Mouse (Mus musculus): Measurements from ENCODE around the gene Olfr90. TPM values are rescaled to one million over a fixed set of nuclear protein-coding genes. Genes with fewer than 3 reads are reported as not detected.

Gene Olfr90
- total RNA-seq, 2 experiments from 2014 or later: not detected

DNA sequence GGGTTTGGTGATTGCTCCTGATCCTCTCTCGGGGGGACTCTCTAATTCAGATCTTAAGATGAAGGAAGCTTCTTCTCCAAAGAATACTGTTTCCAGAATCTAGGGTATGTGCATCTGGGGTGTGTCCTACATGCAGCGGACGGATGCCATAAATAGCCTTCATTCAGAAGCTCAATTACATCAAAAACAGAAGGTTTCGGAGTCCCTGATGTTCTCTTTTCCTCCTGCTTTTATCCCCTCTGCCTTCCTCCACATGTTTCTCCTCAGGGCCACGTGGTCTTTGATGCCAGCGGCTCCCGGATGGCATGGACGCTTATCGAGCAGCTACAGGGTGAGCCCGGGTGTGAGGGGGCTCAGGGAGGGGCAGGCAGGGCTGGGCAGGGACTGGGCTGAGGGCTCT, 25.2 kb downstream of the Olfr90 start:
- ATAC-seq (replicated peaks; ENCODE audit: poor library complexity, severe bottlenecking): no peak

DNA sequence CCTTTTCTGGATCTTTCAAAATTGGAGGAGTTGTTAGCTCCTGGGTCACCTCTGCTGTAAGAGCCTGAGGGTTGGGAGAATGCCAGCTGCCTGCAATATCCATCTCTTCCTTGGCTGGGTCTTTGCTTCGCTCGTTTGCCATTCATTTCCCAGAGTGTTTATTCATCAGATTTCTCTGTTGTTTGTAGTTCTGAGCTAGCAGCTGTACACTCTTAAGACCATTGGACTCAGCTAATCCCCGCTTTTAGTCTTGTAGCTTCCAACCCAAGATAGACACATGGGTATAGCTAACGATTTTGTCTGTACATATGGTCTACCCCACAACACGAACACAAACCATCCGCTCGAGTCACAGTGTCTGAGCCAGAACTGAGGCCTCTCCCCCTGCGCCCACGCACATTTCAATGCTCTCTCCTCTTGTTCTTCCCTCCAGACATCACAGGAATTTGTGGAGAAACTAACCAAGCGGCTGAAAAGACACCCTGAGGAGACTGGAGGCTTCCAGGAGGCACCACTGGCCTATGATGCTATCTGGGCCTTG, 26.1 kb downstream of the Olfr90 start:
- ATAC-seq (replicated peaks; ENCODE audit: poor library complexity, severe bottlenecking): no peak

DNA sequence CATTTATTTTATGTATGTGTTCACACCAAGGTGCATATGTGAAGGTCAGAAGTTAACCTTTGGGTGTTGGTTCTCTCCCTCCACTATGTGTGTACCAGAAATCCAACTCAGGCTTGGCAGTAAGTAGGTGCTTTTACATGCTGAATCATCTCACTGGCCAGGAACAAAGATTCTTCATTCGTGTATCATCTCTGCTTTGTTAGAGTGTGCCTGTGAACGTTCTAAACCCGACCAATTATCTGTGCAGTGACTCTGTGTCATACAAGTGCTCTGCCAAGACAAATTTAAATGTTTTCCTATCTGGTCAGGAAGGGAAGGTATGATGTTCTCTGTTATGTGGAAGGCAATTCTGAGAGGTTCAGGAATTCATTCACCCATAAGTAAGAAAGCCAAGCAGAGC, 26.9 kb downstream of the Olfr90 start:
- no peak for ATAC-seq (replicated peaks; ENCODE audit: poor library complexity, severe bottlenecking)

DNA sequence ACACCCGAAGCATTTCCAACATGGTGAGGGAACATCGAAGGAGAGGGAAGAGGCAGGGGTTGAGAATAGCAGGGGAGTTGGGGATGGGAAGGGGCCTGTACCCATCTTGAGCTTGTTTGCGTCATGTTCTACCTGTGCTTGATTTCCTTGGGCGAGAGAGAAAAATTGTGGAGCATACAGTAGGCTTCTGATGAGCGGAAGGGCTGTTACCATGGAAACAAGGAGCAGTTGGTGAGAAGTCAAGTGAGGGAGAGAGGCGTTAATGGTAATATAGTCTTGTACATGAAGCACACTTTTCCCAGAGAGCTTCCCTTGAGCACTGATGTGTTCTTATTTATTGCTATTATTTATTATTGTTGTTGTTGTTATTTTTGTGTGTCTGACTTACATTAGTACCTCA, 31.3 kb downstream of the Olfr90 start:
- no peak for ATAC-seq (replicated peaks; ENCODE audit: poor library complexity, severe bottlenecking)

DNA sequence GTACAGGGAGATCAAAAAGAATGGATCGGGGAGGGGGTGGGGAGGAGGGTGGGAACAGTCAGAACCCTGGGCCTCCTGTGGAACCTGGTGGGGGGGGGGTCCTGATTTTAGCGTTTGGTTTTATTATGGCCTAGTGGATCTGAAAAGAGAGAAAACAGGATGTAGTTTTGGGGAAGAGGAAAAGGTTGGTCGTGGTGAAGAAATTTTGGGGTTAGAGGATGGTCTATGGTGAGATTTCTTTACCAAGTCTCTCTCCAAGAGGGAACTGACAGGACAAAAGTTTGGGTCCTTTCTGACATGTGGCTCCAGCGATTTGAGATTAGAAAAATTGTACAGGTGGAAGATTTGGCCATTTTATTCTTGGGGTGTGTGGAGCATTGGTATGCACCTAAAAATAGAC, 36.6 kb downstream of the Olfr90 start:
- ATAC-seq (replicated peaks; ENCODE audit: poor library complexity, severe bottlenecking): peak; percentile 53

DNA sequence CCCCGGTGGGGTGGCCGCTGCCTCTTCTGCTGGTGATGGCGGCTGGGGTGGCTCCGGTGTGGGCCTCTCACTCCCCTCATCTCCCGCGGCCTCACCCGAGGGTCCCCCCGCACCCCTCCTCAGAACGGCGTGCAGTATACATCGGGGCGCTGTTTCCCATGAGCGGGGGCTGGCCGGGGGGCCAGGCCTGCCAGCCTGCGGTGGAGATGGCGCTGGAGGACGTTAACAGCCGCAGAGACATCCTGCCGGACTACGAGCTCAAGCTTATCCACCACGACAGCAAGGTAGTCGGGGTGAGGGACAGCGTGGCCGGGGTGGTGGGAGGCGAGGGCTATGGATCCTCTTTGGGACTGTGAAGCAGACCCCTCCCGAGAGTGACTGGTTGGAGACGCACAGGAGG, 37.4 kb downstream of the Olfr90 start:
- ATAC-seq (replicated peaks; ENCODE audit: poor library complexity, severe bottlenecking): no peak

DNA sequence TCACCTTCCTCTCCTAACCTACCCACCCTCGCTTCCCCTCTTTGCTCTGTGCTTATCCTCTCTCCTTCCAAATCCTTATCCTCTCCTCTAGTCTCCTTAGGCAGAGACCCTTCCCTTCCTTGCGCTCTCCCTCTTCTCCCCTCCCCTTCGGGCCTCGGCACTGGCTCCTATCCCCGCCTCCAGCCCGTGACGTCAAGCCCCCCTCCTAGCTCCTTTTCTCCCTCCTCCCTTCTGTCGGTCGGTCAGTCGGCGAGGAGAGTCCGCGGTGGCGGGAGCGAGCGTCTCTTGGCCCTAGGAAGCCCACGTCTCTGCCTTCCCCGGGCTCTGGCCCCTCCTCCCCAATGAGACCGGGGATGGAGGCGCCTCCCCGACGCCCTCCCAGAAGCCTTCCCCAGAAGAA, 37.9 kb downstream of the Olfr90 start:
- ATAC-seq (replicated peaks; ENCODE audit: poor library complexity, severe bottlenecking): peak; percentile 6; the same call in 1 of the 2 replicates

DNA sequence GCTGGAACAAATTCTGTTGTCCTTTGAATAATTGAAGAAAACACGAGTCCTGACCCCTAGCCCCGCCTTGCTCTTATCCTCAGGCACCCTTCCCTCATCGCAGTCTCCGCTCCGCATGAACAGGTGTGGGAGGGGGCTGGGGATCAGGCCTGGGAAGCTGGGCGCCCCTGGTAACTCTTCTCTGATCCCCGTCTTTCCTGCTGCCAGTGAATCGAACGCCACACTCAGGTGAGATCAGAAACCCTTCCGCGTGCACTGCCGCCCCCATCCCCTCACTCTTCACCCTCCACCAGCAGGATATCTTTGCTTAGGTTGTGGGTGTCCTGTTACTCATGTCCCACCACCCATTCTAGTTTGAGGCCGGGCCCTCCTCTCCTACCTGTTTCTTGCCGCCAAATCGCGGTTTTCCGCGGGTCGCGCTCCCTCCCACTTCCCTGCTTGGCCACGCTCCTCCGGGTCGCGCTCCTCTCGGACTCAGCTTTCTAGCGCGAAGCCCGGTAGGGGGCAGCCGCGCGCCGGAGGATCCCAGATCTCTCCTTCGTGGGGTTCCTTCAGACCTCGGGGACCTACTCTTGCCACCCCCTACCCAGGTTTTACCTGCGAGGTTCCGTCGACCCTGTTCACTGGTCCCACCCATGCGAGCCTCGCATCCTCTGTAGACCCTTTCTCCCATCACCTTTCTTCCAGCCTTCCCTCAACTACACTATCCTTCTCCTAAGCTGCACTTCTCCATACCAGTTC, 38.6 kb downstream of the Olfr90 start:
- ATAC-seq (replicated peaks; ENCODE audit: poor library complexity, severe bottlenecking): peak; percentile 18

DNA sequence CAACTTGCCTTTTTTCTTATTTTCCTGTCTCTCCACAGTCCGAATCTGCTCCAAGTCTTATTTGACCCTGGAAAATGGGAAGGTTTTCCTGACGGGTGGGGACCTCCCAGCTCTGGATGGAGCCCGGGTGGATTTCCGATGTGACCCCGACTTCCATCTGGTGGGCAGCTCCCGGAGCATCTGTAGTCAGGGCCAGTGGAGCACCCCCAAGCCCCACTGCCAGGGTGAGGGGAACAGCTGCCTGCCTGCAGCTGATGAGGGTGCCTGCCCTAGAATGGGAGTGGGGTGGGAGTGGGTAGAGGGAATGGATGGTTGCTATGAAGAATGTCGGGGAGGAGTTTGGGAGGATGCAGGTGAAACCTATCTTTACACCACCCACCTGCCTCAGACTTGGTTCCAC, 39.9 kb downstream of the Olfr90 start:
- no peak for ATAC-seq (replicated peaks; ENCODE audit: poor library complexity, severe bottlenecking)

DNA sequence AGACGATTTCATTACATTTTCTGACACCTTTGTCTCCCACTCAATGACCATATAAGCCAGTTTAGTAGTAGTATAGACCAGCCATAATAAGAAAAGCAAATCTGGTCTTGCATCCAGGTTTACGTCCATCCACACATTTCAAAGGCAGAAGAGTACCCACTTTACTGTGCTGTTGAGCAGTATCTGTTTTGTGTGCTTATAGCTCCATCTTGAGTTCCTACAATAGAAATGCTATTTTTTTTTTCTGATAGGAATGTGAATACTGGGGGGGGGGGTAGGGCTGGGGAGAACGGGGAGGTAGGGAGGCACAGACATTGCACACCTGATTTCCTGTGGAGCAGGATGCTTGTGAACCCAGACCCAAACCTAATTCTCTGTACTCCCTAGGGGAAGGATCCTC, 40.3 kb downstream of the Olfr90 start:
- ATAC-seq (replicated peaks; ENCODE audit: poor library complexity, severe bottlenecking): no peak

DNA sequence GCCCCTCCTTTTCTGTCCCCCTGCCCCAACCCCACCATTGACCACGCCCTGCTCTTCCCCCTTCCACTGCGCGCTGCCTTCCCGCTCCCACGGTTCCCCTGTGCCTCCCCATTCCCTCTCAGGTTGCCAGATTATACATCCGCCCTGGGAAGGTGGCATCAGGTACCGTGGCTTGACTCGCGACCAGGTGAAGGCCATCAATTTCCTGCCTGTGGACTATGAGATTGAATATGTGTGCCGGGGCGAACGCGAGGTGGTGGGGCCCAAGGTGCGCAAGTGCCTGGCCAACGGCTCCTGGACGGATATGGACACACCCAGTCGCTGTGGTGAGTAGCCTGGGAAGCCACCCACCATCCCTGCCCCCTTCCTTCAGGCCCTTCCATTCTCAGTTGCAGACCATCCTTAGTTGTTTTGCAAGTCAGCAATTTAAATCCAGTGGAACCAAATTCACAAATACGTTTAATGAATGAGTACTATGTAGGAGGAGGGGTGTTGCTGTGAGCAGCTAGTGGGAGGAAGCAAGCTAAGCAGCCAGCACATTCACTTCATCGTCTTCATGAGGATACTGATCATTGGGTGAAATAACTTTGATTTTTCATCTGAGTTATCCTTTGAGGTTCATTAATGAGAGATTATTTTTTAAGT, 40.8 kb downstream of the Olfr90 start:
- ATAC-seq (replicated peaks; ENCODE audit: poor library complexity, severe bottlenecking): no peak

DNA sequence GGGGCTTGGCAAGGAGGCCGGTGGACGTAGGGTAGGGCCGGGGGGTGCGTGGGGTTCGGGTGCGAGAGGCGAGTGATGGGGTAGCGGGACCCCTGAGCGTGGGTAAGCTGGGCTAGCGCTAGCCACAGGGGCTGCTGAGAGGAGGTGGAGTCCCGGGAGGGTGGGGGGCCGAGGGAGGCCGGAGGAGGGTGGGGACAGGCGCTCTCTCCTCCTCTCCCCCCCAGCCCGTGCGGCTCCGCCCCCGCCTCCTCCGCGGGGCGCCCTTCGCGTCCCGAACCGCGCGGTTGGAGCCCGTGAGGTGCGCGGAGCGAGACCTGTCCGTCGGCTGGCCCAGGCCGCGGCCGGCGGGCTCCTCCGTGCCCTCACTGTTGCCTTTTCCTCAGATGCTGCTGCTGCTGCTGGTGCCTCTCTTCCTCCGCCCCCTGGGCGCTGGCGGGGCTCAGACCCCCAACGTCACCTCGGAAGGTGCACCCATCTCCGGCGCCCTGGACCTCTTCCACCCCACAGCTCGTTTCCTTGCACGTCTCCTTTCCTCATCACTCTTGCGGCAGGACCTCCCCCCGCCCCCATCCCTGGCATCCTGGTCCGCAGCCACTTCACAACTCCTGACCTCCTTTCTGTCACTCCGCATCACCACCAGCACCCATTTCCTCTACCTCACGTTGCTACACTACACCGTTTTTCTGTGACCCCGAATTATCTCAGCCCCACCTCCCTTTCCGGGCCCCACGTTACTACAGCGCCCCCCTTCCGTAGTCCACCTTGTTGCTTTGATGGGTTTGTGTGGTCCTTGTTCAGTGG, 41.8 kb downstream of the Olfr90 start:
- ATAC-seq (replicated peaks; ENCODE audit: poor library complexity, severe bottlenecking): peak; percentile 40

DNA sequence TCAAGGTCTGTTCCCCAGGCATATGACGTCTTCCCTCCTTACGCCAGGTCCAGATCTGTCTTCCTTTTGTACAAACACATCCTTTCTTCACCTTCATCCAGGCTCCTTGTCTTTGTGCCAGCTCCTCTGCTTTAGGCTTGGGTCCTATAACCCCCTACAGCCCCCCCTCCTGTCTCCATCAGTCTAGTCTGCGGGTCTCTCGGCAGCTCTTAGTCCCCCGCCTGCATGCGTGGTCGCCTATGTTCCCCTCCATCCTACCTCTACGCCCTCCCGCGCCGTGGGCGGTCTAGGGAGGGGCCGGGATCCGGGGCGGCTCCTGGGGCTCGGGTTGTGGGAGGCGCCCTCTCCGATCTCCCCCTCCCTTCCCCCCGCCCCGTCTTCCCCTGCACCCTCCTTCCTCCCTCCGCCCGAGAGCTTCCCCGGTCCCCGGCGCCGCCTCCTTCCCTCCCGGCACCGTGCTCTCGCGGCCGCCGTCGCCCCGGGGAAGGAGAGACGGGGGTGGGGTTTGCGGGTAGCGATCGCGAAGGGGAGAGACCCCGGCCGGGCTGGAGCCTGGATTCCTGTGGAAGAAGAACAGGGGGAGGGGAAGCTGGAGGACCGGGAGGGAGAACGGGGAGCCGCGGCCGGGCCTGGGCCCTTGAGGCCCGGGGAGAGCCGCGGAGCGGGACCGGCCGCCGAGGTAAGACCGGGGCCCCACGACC, 42.5 kb downstream of the Olfr90 start, which contains the start of gene Gabbr1:
Gene Gabbr1, plus strand, starts transcription at position 356 of the 701 bp plus-strand sequence.
- peak; percentile 36 for ATAC-seq (replicated peaks; ENCODE audit: poor library complexity, severe bottlenecking)

DNA sequence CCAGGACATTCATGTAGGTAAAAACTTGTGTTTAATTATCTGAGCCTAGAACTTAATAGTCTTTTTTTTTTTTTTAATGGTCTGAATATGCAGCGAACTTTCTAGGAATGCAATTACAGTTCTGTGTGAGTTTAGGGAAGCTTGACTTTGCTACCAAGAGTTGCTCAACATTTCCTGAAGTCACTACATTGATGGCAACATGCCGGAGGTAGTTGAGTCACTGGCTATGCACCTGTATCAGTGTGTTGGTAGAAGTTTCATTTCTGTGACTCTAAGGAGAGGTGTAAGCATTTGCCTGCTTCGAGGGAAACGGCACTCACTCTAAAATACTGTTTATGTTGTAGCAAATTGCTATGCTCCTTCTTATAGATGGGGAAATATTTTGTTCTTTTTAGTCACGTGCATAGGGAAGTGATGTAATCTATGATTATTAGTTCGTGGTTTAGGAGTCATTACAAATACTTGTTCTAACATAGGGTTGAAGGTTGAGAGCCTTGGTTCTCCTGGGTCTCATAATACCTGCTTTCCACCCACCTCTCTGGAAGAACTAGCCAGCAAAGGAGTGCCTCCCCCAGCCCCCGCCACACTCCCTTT, 43.6 kb downstream of the Olfr90 start:
- peak; percentile 78 for ATAC-seq (replicated peaks; ENCODE audit: poor library complexity, severe bottlenecking)

DNA sequence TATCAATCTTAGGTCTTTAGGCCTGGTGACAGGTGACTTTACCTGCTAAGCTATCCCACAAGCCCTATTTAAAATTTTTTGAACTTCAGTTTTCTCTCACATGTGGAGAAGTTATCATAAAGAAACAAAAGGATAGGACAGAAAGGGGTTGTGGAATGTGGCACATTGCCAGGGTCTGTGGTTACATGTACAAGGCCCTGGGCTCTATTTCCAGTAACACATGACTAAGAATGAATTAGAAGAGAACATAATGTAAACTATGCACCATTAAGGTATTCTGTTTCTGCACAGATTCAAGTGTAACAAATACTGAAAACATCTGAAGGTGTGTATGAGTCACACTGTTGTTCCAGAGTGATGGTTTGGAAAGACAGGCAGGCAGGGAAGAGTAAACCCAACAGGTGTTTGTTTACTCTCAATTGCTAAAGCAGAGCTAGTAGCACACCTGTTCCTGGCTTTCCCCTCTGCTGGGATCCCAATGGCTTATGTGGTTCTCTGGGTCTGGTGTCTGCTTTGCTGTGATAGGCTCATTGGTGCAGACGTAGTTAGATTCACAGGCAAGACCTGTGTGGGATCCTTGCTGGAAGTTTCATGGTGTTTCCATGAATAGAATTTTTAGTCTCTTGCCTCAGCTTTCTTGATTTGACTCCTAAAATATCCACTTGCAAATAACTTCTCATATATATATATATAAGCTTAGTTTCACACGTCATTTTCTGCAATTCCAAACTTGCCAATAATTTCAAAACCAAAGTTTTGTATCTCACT, 49.0 kb downstream of the Olfr90 start:
- ATAC-seq (replicated peaks; ENCODE audit: poor library complexity, severe bottlenecking): no peak
